Mouse (Mus musculus): Measurements from ENCODE around the gene Zfyve16. TPM values are rescaled to one million over a fixed set of nuclear protein-coding genes. Genes with fewer than 3 reads are reported as not detected.

Zfyve16 gene
- polyA plus RNA-seq (2012; rRNA removed) = 20.4 and 23.6 TPM in 2 replicates

DNA sequence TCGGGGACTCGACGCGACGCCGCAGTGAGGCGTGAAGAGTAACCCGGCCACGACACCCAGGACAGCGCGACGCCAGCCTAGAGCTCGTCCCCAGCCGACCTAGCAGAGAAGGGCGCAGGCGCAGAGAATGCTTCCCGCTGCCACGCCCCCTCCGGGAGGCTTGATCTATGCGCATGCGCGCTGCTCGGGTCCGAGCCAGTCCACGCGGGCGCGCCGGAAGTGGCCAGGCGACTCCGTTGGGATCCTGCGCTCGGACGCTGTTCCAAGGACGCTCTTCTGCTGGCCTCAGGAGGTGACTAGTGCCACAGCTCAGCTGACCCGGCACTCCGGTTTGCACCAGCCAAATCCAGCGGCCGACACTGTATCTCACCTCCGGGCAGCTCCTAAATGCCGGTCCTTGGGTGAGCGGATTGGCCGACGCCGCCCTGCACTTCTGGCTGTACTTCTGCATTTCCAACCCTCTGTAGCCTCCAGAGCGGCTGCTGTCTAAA, at the start of gene Zfyve16:
Zfyve16 (minus strand) TSS at position 148 of the 491 bp plus-strand sequence.

DNA sequence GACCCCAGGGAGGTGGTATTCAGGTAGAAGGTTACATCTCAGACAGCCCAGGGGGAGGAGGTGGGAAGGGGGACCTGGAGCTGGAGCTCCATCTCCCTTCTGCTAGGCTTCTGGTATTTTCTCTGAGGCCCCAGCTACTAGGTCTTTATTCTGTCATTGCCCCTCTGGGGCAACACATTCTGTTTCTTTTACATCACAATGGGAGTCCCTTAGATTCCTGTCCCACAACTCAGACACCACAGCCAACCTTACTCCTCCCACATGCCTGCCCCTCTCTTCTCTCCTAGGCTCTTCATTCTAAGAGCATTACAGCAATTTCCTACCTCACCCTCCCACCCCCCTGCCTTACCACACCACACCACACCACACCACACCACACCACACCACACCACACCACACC, 45.4 kb upstream of the Zfyve16 start, which contains the start of gene Spz1:
Spz1 (minus strand) TSS at position 101 of the 400 bp plus-strand sequence.

DNA sequence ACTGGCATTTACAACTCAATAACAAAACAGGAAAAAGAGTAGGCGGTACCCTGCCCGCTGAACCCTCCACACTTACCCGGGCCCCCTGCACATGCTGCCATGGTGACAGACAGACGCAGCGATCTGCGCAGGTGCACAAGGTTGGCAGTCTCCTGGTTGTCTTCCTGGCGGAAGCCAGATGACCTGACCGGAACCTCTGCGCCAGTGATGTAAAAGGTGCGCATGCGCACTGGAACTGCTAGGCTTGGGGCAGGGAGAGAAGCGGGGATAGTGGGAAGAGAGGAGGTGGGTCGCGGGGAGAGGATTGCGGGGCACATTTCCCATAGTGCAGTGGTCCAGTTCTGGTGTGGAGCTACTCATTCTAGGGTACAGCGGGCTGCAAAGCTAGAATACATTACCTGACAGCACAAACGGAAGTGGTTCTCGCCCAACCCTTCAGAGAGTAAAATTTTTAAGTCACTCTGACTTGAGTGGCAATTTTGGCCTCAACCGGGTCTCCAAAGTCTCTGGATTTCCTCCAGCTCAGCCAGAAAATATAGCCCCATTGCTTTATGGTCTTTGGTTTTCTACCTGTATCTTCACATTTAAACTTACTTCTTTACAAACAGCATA, 46.7 kb downstream of the Zfyve16 start, which contains the start of gene Fam151b:
Fam151b (minus strand) TSS at position 164 of the 612 bp plus-strand sequence.

Other genes starting within 250 kb of the Zfyve16 start
- not detected in 2 replicates for gene Gm20379, start 224.9 kb downstream of the Zfyve16 start, polyA plus RNA-seq (2012; rRNA removed)
- gene Dhfr, start 176.1 kb downstream of the Zfyve16 start, polyA plus RNA-seq (2012; rRNA removed) = 2.9 and 3.5 TPM in 2 replicates
- 21.2 and 25.0 TPM in 2 replicates for gene Msh3, start 175.9 kb downstream of the Zfyve16 start, polyA plus RNA-seq (2012; rRNA removed)
- gene Ankrd34b, start 105.0 kb downstream of the Zfyve16 start, polyA plus RNA-seq (2012; rRNA removed) = 3.0 and 4.2 TPM in 2 replicates
- 7.5 and 8.0 TPM in 2 replicates for gene Fam151b, start 46.9 kb downstream of the Zfyve16 start, polyA plus RNA-seq (2012; rRNA removed)
- not detected in 2 replicates for gene Spz1, start 45.3 kb upstream of the Zfyve16 start, polyA plus RNA-seq (2012; rRNA removed)
- gene Serinc5, start 80.2 kb upstream of the Zfyve16 start, polyA plus RNA-seq (2012; rRNA removed) = 33.1 and 33.3 TPM in 2 replicates

All from central nervous system, embryonic 18 days (tissue).